Mouse (Mus musculus) intestine, embryonic 16.5 days (tissue): ENCODE results near the gene Pgs1. TPM values are rescaled to one million over a fixed set of nuclear protein-coding genes. Genes with fewer than 3 reads are reported as not detected.
A peak's percentile ranks its signal among the peaks of the same experiment; 100 is the strongest.

Experiments used
- ATAC-seq: fragments of 200-750 bp; cut with Nextera tagmentation; 2 replicates; pipeline ENCODE4 v1.8.0; 2017; ENCODE audit warnings: moderate TSS enrichment, moderate library complexity
- H3K27ac ChIP-seq: fragments of 300-500 bp; sonication (generic); 2 replicates; pipeline ENCODE4 v1.5.1; 2014; ENCODE audit warnings: mild to moderate bottlenecking, low read length
- H3K27me3 ChIP-seq: fragments of 300-500 bp; sonication (generic); replicated peaks from 2 replicates; pipeline ENCODE4 v1.6.1; 2014; ENCODE audit warnings: low read length, control low read depth, mixed read lengths; ENCODE audit not compliant: control insufficient read depth, insufficient read depth
- H3K36me3 ChIP-seq: fragments of 300-500 bp; sonication (generic); 2 replicates; pipeline ENCODE4 v1.6.1; 2014; ENCODE audit warnings: low read length, control low read depth; ENCODE audit not compliant: control insufficient read depth, insufficient read depth
- H3K4me1 ChIP-seq: fragments of 300-500 bp; sonication (generic); 2 replicates; pipeline ENCODE4 v1.6.1; 2014; ENCODE audit warnings: low read length, control low read depth, mixed read lengths; ENCODE audit not compliant: control insufficient read depth, insufficient read depth
- H3K4me2 ChIP-seq: fragments of 300-500 bp; sonication (generic); 2 replicates; pipeline ENCODE4 v1.6.1; 2014; ENCODE audit warnings: low read depth, low read length, control low read depth
- H3K4me3 ChIP-seq: fragments of 300-500 bp; sonication (generic); 2 replicates; pipeline ENCODE4 v1.5.1; 2014; ENCODE audit warnings: mild to moderate bottlenecking, low read length
- H3K9ac ChIP-seq: fragments of 300-500 bp; sonication (generic); 2 replicates; pipeline ENCODE4 v1.6.1; 2014; ENCODE audit warnings: low read depth, low read length
- H3K9me3 ChIP-seq: fragments of 300-500 bp; sonication (generic); 2 replicates; pipeline ENCODE4 v1.6.1; 2016; ENCODE audit warnings: low read length, control low read depth; ENCODE audit not compliant: control insufficient read depth
- WGBS: fragments of 180-500 bp; shearing (Covaris S2); extraction: QIAGEN DNeasy Blood & Tissue Kit; methylation state at CpG from one replicate; pipeline ENCODE4 v1.1.7; 2014; 5-methylcytosine and 5-hydroxymethylcytosine counted together
- polyA plus RNA-seq: library from polyadenylated mRNA; unstranded; fragments of >200 nt; fragmentation: Nextera tagmentation; extraction: Ambion mirVana; gene quantifications from 2 replicates; pipeline ENCODE4 v1.2.1, GENCODE M21; 2015

Pgs1 gene
- polyA plus RNA-seq, 1 experiment from 2014 or later, result 35.7 TPM

- no peak for ATAC-seq
- no peak overlapping the region for H3K9ac ChIP-seq
- peaks cover 33% of the 10 kb centered on the region for H3K4me1 ChIP-seq
- no peak overlapping the region for H3K27ac ChIP-seq
- H3K36me3 ChIP-seq, result no peaks in the 10 kb centered on the region
- WGBS, result 79% methylated on average over 11 of the region's 11 CpGs
- no peaks in the 10 kb centered on the region for H3K27me3 ChIP-seq
- no peaks in the 10 kb centered on the region for H3K9me3 ChIP-seq
- no peak overlapping the region for H3K4me2 ChIP-seq
- no peak overlapping the region for H3K4me3 ChIP-seq
Observed at GRCm38 (mm10) chr11:117972656-117973558, 13.2 kb upstream of the Pgs1 start.

- H3K4me1 ChIP-seq, result peaks cover 31% of the 10 kb centered on the region
- 43% methylated on average over 5 of the region's 5 CpGs for WGBS
- H3K4me3 ChIP-seq, result no peak overlapping the region
- H3K9me3 ChIP-seq, result no peaks in the 10 kb centered on the region
- no peak overlapping the region for H3K27ac ChIP-seq
- no peak overlapping the region for H3K9ac ChIP-seq
- no peaks in the 10 kb centered on the region for H3K36me3 ChIP-seq
- no peaks in the 10 kb centered on the region for H3K27me3 ChIP-seq
- ATAC-seq, result no peak
- no peak overlapping the region for H3K4me2 ChIP-seq
Observed at GRCm38 (mm10) chr11:117973569-117973968, 12.5 kb upstream of the Pgs1 start.

- Histone ChIP-seq H3K9me3 (no peaks in the 10 kb centered on the region), H3K27me3 (no peaks in the 10 kb centered on the region), H3K4me1 (peaks cover 30% of the 10 kb centered on the region), H3K4me2 (no peak overlapping the region), H3K27ac (no peak overlapping the region), H3K36me3 (no peaks in the 10 kb centered on the region), H3K9ac (no peak overlapping the region), H3K4me3 (no peak overlapping the region)
- ATAC-seq, result no peak
- 40% methylated on average over 14 of the region's 14 CpGs for WGBS
Observed at GRCm38 (mm10) chr11:117974327-117975125, 11.6 kb upstream of the Pgs1 start.

- ATAC-seq, result no peak
- Histone ChIP-seq H3K4me3 (no peak overlapping the region), H3K27me3 (no peaks in the 10 kb centered on the region), H3K9me3 (no peaks in the 10 kb centered on the region), H3K4me2 (no peak overlapping the region), H3K36me3 (no peaks in the 10 kb centered on the region), H3K9ac (no peak overlapping the region), H3K27ac (0 out of 2 replicates have a peak overlapping the region, but pooled peaks have one; percentile 1), H3K4me1 (peaks cover 28% of the 10 kb centered on the region)
- 36% methylated on average over 18 of the region's 18 CpGs for WGBS
Observed at GRCm38 (mm10) chr11:117975211-117975967, 10.7 kb upstream of the Pgs1 start.

GRCm38 (mm10) chr11:117976081-117976582 lies 10.0 kb upstream of the Pgs1 start:
- Histone ChIP-seq H3K36me3 (no peaks in the 10 kb centered on the region), H3K4me1 (peaks cover 24% of the 10 kb centered on the region), H3K4me2 (no peak overlapping the region), H3K9me3 (no peaks in the 10 kb centered on the region), H3K27me3 (no peaks in the 10 kb centered on the region), H3K9ac (no peak overlapping the region), H3K27ac (no peak overlapping the region), H3K4me3 (no peak overlapping the region)
- no peak for ATAC-seq
- 37% methylated on average over 8 of the region's 8 CpGs for WGBS

- Histone ChIP-seq H3K4me2 (no peak overlapping the region), H3K36me3 (no peaks in the 10 kb centered on the region), H3K27me3 (no peaks in the 10 kb centered on the region), H3K4me3 (no peak overlapping the region), H3K9me3 (no peaks in the 10 kb centered on the region), H3K27ac (no peak overlapping the region), H3K9ac (no peak overlapping the region), H3K4me1 (peaks cover 24% of the 10 kb centered on the region)
- WGBS, result 62% methylated on average over 4 of the region's 5 CpGs
- no peak for ATAC-seq
Observed at GRCm38 (mm10) chr11:117977694-117978360, 8.3 kb upstream of the Pgs1 start.

GRCm38 (mm10) chr11:117979388-117979787 lies 6.7 kb upstream of the Pgs1 start:
- Histone ChIP-seq H3K27me3 (no peaks in the 10 kb centered on the region), H3K9ac (no peak overlapping the region), H3K9me3 (no peaks in the 10 kb centered on the region), H3K4me1 (peaks cover 19% of the 10 kb centered on the region), H3K4me3 (no peak overlapping the region), H3K36me3 (no peaks in the 10 kb centered on the region), H3K4me2 (no peak overlapping the region), H3K27ac (no peak overlapping the region)
- ATAC-seq, result no peak
- 51% methylated on average over 7 of the region's 7 CpGs for WGBS

GRCm38 (mm10) chr11:117982426-117982825 lies 3.7 kb upstream of the Pgs1 start:
- 67% methylated on average over 5 of the region's 5 CpGs for WGBS
- no peaks in the 10 kb centered on the region for H3K27me3 ChIP-seq
- H3K4me3 ChIP-seq, result no peak overlapping the region
- no peak overlapping the region for H3K4me2 ChIP-seq
- H3K27ac ChIP-seq, result no peak overlapping the region
- no peak overlapping the region for H3K9ac ChIP-seq
- H3K4me1 ChIP-seq, result peaks cover 5% of the 10 kb centered on the region
- no peaks in the 10 kb centered on the region for H3K9me3 ChIP-seq
- no peak for ATAC-seq
- no peaks in the 10 kb centered on the region for H3K36me3 ChIP-seq
